Mouse (Mus musculus): Measurements from ENCODE around the gene Xxylt1.

GRCm38 (mm10) chr16:31050701-31051100 is 30.5 kb downstream of the Xxylt1 start:
- TF ChIP-seq CTCF (IDR thresholded peaks at IDR 0.05; ENCODE audit: control insufficient read depth, insufficient read depth, low read length) = no peak
- TF ChIP-seq POLR2A (IDR thresholded peaks at IDR 0.05; ENCODE audit: borderline replicate concordance, control insufficient read depth, low read depth, low read length) = no peak
